Mouse (Mus musculus): ENCODE data around the gene Psd.

Gene Psd

DNA sequence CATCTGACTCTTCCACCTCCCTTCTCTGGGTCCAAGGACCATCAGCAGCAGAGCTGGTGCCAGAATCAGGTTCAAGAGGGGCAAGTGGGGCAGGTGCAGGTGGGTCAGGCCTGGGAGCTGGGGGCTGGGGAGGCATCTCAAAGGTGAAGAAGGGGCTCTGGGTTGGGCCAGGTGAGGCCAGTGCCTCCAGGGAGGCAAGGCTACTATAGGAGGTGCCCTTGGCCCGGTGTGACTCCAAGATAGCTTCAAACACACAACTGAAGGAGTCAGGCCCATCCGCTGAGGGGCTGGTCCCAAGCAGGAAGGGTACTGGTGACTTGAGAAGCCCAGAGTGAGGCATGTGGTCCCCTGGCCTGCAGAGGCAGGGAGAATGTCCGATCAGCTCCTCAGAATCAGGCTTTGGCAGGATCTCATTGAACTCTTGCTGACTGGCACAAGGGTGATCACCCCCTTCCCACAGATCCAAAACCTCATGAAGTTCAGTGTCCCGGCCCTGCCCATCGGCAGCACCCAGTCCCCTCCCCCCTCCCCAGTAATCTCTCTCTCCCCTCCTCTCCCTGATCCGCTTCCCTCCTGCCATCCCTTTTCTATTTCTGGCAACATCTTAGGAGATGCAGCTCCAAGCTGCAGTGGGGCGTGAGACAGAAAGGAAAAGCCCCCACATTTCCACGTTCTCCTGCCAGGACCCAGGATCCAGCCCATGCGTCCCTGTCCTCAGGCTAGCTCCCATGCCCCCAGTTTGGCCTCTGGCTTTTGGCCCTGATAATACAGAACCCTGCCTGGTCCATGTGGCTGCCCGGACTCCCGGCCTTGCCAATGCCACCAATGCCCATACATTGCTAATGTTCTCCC, 4.6 kb downstream of the Psd start:
- in situ Hi-C loops (cut with MboI; ENCODE audit: low sequenced_read_pairs): no loop called here

DNA sequence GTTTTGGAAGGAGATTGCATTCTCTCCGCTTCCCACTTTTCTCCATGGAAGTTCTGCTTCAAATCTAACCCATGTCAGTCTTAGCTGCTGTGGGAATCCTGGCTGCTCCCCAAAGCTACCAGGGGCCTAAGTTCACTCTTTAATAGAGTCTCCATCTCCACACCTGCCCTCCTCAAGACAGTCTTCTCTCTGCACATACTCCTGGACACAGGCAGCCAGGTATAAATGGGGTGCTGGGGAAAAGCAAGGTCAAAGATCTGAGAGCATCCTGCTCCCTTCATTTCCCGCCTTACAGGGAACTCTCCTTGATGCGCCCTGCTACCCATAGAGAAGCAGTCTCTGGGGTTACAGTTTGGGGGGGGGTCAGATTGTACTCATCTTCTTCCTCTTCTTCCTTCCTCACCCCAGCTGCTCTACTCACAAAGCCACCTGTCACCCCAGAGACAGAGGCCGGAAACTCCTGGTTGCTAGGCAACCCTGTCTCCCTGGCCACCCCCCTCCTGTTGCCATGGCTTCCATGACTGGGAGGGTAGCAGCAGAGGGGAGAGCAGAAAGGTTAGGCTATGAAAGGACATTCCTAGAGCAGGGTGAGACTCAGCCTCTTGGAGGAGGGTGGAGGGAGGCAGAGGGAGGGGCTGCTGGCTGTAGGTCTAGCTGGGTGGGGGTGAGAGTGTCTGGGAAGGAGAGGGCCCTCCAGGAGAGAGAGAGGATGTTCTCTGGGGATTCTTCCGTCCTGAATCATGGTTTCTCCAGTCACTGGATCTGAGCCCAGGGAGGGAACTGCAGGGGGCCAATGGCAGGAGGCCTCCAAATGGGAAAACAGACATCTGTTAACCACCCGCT, 5.6 kb downstream of the Psd start:
- in situ Hi-C loops (cut with MboI; ENCODE audit: low sequenced_read_pairs): no loop called here

DNA sequence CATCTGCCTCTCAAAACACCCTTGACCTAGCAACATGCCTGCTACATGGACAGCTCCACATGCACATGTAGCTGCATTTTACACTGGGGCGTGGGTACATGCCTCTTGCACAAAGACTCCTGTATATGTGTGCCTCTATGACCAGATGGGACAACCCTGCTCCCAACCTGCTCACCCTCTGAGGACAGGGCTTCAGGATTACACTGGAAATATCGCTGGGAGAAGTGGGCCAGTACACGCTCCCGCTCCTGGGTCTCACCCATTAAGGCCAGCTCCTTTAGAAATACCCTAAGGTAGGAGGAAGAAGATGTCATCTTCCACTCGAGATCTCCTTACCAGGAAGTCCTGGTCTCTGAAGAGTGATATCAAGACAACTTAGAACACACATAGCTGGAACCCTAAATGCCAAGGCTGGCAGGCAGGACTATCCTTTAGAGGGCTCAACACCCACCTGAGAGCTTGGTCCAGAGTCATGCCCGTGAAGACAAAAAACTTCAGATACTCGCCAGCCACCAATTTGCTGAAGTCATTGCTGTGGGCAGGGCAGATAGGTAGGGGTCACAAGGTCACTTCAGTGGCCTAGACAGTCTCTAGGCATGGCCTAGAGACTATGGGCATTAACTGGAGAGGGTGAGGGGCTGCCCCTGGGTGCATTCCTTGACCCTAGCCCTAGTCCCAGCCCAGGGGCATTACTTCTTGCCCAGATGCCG, 6.7 kb downstream of the Psd start:
- in situ Hi-C loops (cut with MboI; ENCODE audit: low sequenced_read_pairs): no loop called here

DNA sequence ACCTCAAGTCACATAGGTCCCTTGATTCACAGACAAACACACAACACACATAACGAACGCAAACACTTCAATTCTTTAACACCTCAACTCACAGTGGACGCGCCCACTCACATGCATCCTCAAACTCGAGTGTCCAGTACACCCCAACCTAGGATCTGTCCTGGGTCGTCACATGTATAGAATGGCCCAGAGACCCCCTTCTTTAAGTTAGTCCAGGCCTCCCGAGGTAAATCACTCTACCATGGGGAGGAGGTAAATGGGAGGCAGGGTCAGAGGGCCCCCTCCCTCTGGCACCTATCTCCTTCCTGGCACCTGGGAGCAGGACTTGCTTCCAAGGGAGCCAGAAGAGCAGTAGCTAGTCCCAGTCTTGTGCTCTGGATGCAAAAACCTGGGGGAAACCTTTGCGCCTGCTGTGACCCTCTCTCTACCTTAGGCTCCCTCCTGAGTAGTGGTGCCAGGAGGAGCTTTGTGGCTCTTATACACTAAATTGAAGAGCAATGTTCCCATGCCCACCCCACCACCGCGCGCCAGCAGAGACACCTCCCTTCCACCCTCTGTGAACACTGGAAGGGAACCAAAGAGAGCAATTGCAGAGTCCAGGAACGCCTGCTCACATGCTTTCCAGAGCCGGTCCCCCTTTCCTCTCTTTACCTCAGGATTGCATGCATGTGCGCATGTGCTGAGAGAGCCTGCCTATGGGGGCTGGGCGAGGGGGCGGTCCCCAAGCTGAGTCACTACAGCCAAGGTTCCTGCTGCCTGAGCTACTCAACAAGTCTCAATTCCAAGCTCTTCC, 8.2 kb downstream of the Psd start:
- in situ Hi-C loops (cut with MboI; ENCODE audit: low sequenced_read_pairs): no loop called here

- in situ Hi-C loops (cut with MboI; ENCODE audit: low sequenced_read_pairs): no loop called here
These were observed 8.9 kb downstream of the Psd start for GRCm38 (mm10) chr19:46318031-46318471.

DNA sequence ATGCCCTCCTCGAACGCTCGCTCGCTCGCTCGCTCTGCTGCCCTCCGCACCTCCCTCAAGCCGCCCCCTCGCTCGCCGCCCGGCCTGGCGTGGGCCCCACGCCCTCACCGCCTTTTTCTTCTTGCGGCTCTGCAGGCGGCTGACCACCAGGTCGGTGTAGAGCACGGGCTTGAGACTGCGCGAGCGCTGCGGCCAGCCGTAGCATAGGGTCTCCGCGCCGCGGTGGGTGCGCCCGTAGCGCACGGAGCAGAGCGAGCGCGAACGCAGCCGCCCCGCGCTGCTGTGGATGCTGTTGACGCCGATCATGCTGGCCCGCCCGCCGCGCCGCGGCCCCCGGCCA, 9.4 kb downstream of the Psd start:
- in situ Hi-C loops (cut with MboI; ENCODE audit: low sequenced_read_pairs): no loop called here

GRCm38 (mm10) chr19:46316846-46317545, 10.0 kb downstream of the Psd start:
- in situ Hi-C loops (cut with MboI; ENCODE audit: low sequenced_read_pairs): no loop called here

- in situ Hi-C loops (cut with MboI; ENCODE audit: low sequenced_read_pairs): no loop called here
These were observed 11.0 kb downstream of the Psd start for GRCm38 (mm10) chr19:46315752-46316610.

GRCm38 (mm10) chr19:46314872-46315742, 11.8 kb downstream of the Psd start:
- in situ Hi-C loops (cut with MboI; ENCODE audit: low sequenced_read_pairs): no loop called here

- in situ Hi-C loops (cut with MboI; ENCODE audit: low sequenced_read_pairs): no loop called here
These were observed 12.8 kb downstream of the Psd start for GRCm38 (mm10) chr19:46314151-46314601.

- in situ Hi-C loops (cut with MboI; ENCODE audit: low sequenced_read_pairs): no loop called here
These were observed 13.4 kb downstream of the Psd start for GRCm38 (mm10) chr19:46313591-46313990.

DNA sequence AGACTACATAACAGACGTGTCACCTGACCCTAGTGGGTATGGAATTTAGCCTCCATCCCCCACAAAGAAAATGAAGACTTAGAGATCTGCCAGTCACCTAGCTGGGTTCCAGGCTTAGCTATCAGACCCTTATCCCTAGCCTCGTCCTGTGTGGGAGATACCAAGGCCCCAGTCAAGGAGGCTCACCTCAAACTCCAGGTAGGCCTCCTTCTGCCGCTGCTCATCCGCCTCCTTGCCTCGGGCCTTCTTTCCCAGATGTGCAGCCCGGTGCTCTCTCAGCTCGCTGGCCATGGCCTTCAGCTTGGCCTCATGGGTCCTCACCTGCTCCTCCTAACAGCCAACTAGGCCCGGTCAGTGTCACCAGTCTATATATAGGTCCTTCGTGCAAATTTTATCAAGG, 13.8 kb downstream of the Psd start:
- in situ Hi-C loops (cut with MboI; ENCODE audit: low sequenced_read_pairs): no loop called here

GRCm38 (mm10) chr19:46312566-46312965, 14.4 kb downstream of the Psd start:
- in situ Hi-C loops (cut with MboI; ENCODE audit: low sequenced_read_pairs): no loop called here

GRCm38 (mm10) chr19:46311341-46311740, 15.6 kb downstream of the Psd start:
- in situ Hi-C loops (cut with MboI; ENCODE audit: low sequenced_read_pairs): no loop called here

DNA sequence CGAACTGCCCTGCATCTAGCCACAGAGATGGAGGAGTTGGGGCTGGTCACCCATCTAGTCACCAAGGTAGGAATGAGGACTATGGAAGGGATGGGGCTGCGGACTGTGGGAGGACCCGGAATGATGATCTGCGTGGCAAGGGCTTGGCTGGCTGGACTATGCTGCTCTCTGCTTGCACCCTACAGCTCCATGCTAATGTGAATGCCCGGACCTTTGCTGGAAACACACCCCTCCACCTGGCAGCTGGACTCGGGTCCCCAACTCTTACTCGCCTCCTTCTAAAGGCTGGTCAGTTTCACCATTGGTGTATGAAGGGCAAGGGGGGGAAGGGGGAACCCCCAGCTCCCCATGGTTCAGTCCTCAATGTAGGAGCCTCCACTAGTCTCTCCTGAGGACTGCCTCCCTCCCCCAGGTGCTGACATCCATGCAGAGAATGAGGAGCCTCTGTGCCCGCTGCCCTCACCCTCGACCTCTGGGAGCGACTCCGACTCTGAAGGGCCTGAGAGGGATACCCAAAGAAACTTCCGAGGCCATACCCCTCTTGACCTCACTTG, 16.6 kb downstream of the Psd start:
- in situ Hi-C loops (cut with MboI; ENCODE audit: low sequenced_read_pairs): no loop called here

GRCm38 (mm10) chr19:46309651-46310305, 17.2 kb downstream of the Psd start:
- in situ Hi-C loops (cut with MboI; ENCODE audit: low sequenced_read_pairs): no loop called here

DNA sequence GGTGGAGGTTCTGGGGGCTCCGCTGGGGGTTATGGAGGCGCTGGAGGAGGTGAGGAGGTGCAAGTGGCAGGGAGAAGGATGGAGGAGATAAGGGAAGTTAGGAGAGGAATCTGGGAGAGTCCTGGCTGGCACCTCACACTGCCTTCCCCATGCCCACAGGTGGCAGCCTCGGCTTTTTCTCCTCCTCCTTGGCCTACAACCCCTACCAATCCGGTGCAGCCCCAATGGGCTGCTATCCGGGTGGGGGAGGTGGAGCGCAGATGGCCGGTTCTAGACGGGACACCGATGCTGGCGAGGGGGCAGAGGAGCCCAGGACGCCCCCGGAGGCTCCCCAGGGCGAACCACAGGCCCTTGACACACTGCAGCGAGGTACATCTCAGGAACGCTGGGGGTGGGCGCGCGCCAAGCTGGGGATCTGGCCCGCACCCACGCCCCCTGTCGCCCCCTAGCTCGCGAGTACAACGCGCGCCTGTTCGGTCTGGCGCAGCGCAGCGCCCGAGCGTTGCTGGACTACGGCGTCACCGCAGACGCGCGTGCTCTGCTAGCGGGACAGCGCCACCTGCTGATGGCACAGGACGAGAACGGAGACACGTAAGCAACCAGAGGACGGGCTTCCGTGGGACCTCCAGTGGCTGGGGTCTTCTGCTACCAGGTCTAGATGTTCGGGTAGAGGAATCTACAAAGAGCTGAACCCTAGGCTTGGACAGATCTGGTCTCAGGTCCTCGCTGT, 18.1 kb downstream of the Psd start:
- in situ Hi-C loops (cut with MboI; ENCODE audit: low sequenced_read_pairs): no loop called here
